Mouse (Mus musculus): ENCODE data around the gene Med12l. TPM values are rescaled to one million over a fixed set of nuclear protein-coding genes. Genes with fewer than 3 reads are reported as not detected.

Gene Med12l
- total and polyA plus RNA-seq, 3 experiments, result 0.93 to 2.0 (median 1.5) TPM

GRCm38 (mm10) chr3:59129547-59129946 is 123.9 kb downstream of the Med12l start:
- Histone ChIP-seq H3K4me3 (replicated peaks in 1 of 3; ENCODE audit: low read depth in 2 of 3, low read length in 2 of 3, poor library complexity in 1 of 3) (no peak overlapping the region), H3K27ac (ENCODE audit: insufficient read depth, low read depth) (no peak overlapping the region), H3K9ac (ENCODE audit: insufficient read depth, low read depth) (no peak overlapping the region), H3K9me3 (replicated peaks; ENCODE audit: low read length) (no peaks in the 10 kb centered on the region), H3K79me2 (replicated peaks; ENCODE audit: control insufficient read depth, extremely low read depth, insufficient read depth, poor library complexity, severe bottlenecking) (no peaks in the 10 kb centered on the region), H3K27me3 (replicated peaks) (no peaks in the 10 kb centered on the region), H3K4me2 (ENCODE audit: insufficient read depth, low read depth, poor library complexity, severe bottlenecking) (peak overlapping the region; percentile 69; the same call in 1 of the 2 replicates), H3K4me1 (ENCODE audit: control insufficient read depth in 1 of 2, insufficient read depth in 2 of 2) (peaks cover 8 to 39% of the 10 kb centered on the region in 2 experiments), H3K36me3 (replicated peaks in 1 of 2; ENCODE audit: control insufficient read depth in 1 of 2, insufficient read depth in 1 of 2, low read length in 1 of 2) (peaks cover 0 to 7% of the 10 kb centered on the region in 2 experiments)
- dilution Hi-C loops (cut with MboI; ENCODE audit: extremely low pct_ligation_motif_present, extremely low pct_unique_long_range_greater_than_20kb, low sequenced_read_pairs) (no loop called here), in situ Hi-C loops (cut with MboI; ENCODE audit: low pct_ligation_motif_present, low pct_unique_long_range_greater_than_20kb, low sequenced_read_pairs) (no loop called here)
- TF ChIP-seq SIN3A (IDR thresholded peaks at IDR 0.05; ENCODE audit: low read length) (no peak), RCOR1 (conservative IDR thresholded peaks at IDR 0.05; ENCODE audit: low read depth, low read length) (0 out of 2 replicates have a peak, but pooled peaks have one; percentile 27), ZNF384 (IDR thresholded peaks at IDR 0.05; ENCODE audit: low read depth, low read length) (peak; percentile 59), MXI1 (IDR thresholded peaks at IDR 0.05; ENCODE audit: low read depth, low read length) (no peak), EP300 (IDR thresholded peaks at IDR 0.05; ENCODE audit: low read length) (peak; percentile 17; the same call in 1 of the 2 replicates), IRF4 (IDR thresholded peaks at IDR 0.05; ENCODE audit: low read depth, low read length) (peak; percentile 39; the same call in 1 of the 2 replicates), NRF1 (IDR thresholded peaks at IDR 0.05; ENCODE audit: low read depth, low read length) (no peak)
- DNase-seq (ENCODE audit: extremely low read depth), result no peak

DNA sequence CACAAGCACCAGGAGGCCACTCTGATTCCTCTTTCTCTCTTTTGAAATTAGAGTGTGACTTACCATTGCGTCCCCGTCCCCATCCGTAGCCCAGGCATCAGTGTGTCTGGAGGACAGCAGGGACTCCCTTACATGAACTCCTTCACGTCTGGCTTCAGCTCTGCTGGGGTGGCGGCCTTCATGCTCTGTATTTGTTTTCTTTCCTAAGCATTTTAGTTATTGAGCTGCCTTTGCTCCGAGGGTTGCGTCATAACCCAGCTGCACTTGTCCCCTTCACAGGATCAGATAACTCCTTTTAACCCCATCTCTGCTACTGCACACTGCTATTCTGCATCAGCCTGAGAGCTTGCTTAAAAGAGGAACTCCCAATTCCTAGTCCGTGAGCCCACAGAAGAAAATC is 124.8 kb downstream of the Med12l start:
- TF ChIP-seq RAD21 (IDR thresholded peaks at IDR 0.05; ENCODE audit: low read depth, low read length) (no peak), UBTF (IDR thresholded peaks at IDR 0.05; ENCODE audit: low read depth, low read length) (0 out of 2 replicates have a peak, but pooled peaks have one; percentile 40)
- Histone ChIP-seq H3K79me2 (replicated peaks; ENCODE audit: control insufficient read depth, extremely low read depth, insufficient read depth, poor library complexity, severe bottlenecking) (no peaks in the 10 kb centered on the region), H3K4me1 (ENCODE audit: control insufficient read depth in 1 of 2, insufficient read depth in 2 of 2) (peaks cover 8 to 33% of the 10 kb centered on the region in 2 experiments), H3K9ac (ENCODE audit: insufficient read depth, low read depth) (no peak overlapping the region), H3K4me2 (ENCODE audit: insufficient read depth, low read depth, poor library complexity, severe bottlenecking) (peak overlapping the region; percentile 48; the same call in 1 of the 2 replicates), H3K4me3 (replicated peaks in 1 of 3; ENCODE audit: low read depth in 2 of 3, low read length in 2 of 3, poor library complexity in 1 of 3) (peak overlapping the region in 2 of 3 experiments; percentile 6 to 12), H3K27ac (ENCODE audit: insufficient read depth, low read depth) (no peak overlapping the region), H3K27me3 (replicated peaks) (no peaks in the 10 kb centered on the region), H3K36me3 (replicated peaks in 1 of 2; ENCODE audit: control insufficient read depth in 1 of 2, insufficient read depth in 1 of 2, low read length in 1 of 2) (peaks cover 0 to 4% of the 10 kb centered on the region in 2 experiments), H3K9me3 (replicated peaks; ENCODE audit: low read length) (no peaks in the 10 kb centered on the region)
- no peak for DNase-seq (ENCODE audit: extremely low read depth)
- dilution Hi-C loops (cut with MboI; ENCODE audit: extremely low pct_ligation_motif_present, extremely low pct_unique_long_range_greater_than_20kb, low sequenced_read_pairs) (no loop called here), in situ Hi-C loops (cut with MboI; ENCODE audit: low pct_ligation_motif_present, low pct_unique_long_range_greater_than_20kb, low sequenced_read_pairs) (no loop called here)

- in situ Hi-C loops (cut with MboI; ENCODE audit: low pct_ligation_motif_present, low pct_unique_long_range_greater_than_20kb, low sequenced_read_pairs) (no loop called here), dilution Hi-C loops (cut with MboI; ENCODE audit: extremely low pct_ligation_motif_present, extremely low pct_unique_long_range_greater_than_20kb, low sequenced_read_pairs) (no loop called here)
- Histone ChIP-seq H3K4me1 (ENCODE audit: control insufficient read depth in 1 of 2, insufficient read depth in 2 of 2) (peaks cover 8 to 26% of the 10 kb centered on the region in 2 experiments), H3K27ac (ENCODE audit: insufficient read depth, low read depth) (no peak overlapping the region), H3K27me3 (replicated peaks) (no peaks in the 10 kb centered on the region), H3K9me3 (replicated peaks; ENCODE audit: low read length) (no peaks in the 10 kb centered on the region), H3K9ac (ENCODE audit: insufficient read depth, low read depth) (no peak overlapping the region), H3K36me3 (replicated peaks in 1 of 2; ENCODE audit: control insufficient read depth in 1 of 2, insufficient read depth in 1 of 2, low read length in 1 of 2) (peaks cover 0 to 4% of the 10 kb centered on the region in 2 experiments), H3K4me3 (replicated peaks in 1 of 3; ENCODE audit: low read depth in 2 of 3, low read length in 2 of 3, poor library complexity in 1 of 3) (no peak overlapping the region), H3K4me2 (ENCODE audit: insufficient read depth, low read depth, poor library complexity, severe bottlenecking) (no peak overlapping the region), H3K79me2 (replicated peaks; ENCODE audit: control insufficient read depth, extremely low read depth, insufficient read depth, poor library complexity, severe bottlenecking) (no peaks in the 10 kb centered on the region)
- TF ChIP-seq MXI1 (IDR thresholded peaks at IDR 0.05; ENCODE audit: low read depth, low read length), result no peak
- no peak for TF ChIP-seq CTCF (conservative IDR thresholded peaks at IDR 0.05 in 1 of 2, IDR thresholded peaks at IDR 0.05 in 1 of 2; ENCODE audit: low read depth in 2 of 2, low read length in 2 of 2)
- TF ChIP-seq SMC3 (IDR thresholded peaks at IDR 0.05; ENCODE audit: low read depth, low read length), result no peak
- TF ChIP-seq ZMIZ1 (IDR thresholded peaks at IDR 0.05; ENCODE audit: low read depth, low read length), result no peak
- no peak for TF ChIP-seq ZC3H11A (IDR thresholded peaks at IDR 0.05; ENCODE audit: low read depth, low read length)
- no peak for TF ChIP-seq UBTF (IDR thresholded peaks at IDR 0.05; ENCODE audit: low read depth, low read length)
- no peak for TF ChIP-seq ETS1 (conservative IDR thresholded peaks at IDR 0.05; ENCODE audit: low read depth, low read length)
- TF ChIP-seq MAFK (IDR thresholded peaks at IDR 0.05; ENCODE audit: insufficient replicate concordance, low read length), result no peak
- no peak for TF ChIP-seq EP300 (IDR thresholded peaks at IDR 0.05; ENCODE audit: low read length)
- no peak for TF ChIP-seq POLR2AphosphoS2 (IDR thresholded peaks at IDR 0.05; ENCODE audit: low read depth, low read length)
- no peak for TF ChIP-seq KAT2A (IDR thresholded peaks at IDR 0.05; ENCODE audit: insufficient replicate concordance, low read length)
- no peak for TF ChIP-seq RAD21 (IDR thresholded peaks at IDR 0.05; ENCODE audit: low read depth, low read length)
- no peak for TF ChIP-seq RCOR1 (conservative IDR thresholded peaks at IDR 0.05; ENCODE audit: low read depth, low read length)
- no peak for TF ChIP-seq NELFE (IDR thresholded peaks at IDR 0.05; ENCODE audit: low read depth, low read length)
- DNase-seq (ENCODE audit: extremely low read depth), result no peak
These were observed 125.5 kb downstream of the Med12l start for GRCm38 (mm10) chr3:59131081-59131480.
